Mouse (Mus musculus) bone marrow macrophage, adult 2 months (primary cell): Measurements from ENCODE around the gene Pim3. TPM values are rescaled to one million over a fixed set of nuclear protein-coding genes. Genes with fewer than 3 reads are reported as not detected.

Experiments
- H3K27ac ChIP-seq: 2 replicates; pipeline ENCODE4 v1.5.1; 2012; ENCODE audit warnings: low read depth, low read length; ENCODE audit not compliant: insufficient read depth
- H3K4me1 ChIP-seq: 2 replicates; pipeline ENCODE4 v1.6.1; 2012; ENCODE audit warnings: low read length; ENCODE audit not compliant: control insufficient read depth, insufficient read depth
- H3K4me3 ChIP-seq: 2 replicates; pipeline ENCODE4 v1.5.1; 2012; ENCODE audit warnings: mild to moderate bottlenecking, low read length, moderate library complexity; ENCODE audit not compliant: insufficient read depth
- CTCF ChIP-seq: IDR thresholded peaks from 2 replicates; pipeline ENCODE4 v1.5.1; 2012; ENCODE audit warnings: low read depth, mild to moderate bottlenecking, low read length, moderate library complexity
- POLR2A ChIP-seq: IDR thresholded peaks from 2 replicates; pipeline ENCODE4 v1.6.1; 2012; ENCODE audit warnings: mild to moderate bottlenecking, low read depth, low read length, borderline replicate concordance
- polyA plus RNA-seq: library from polyadenylated mRNA; stranded (reverse); fragments of >200 nt; gene quantifications from 2 replicates; pipeline ENCODE4 v1.2.4, GENCODE M21; 2012; ENCODE audit not compliant: missing spikeins, insufficient read depth, insufficient read length

Pim3 gene
- polyA plus RNA-seq, 1 experiment, result 9.9 TPM

GRCm38 (mm10) chr15:88876155-88877020 lies 14.4 kb downstream of the Pim3 start:
- TF ChIP-seq POLR2A (no peak), CTCF (peak; percentile 79)

GRCm38 (mm10) chr15:88877021-88877400 lies 15.0 kb downstream of the Pim3 start:
- TF ChIP-seq POLR2A (no peak), CTCF (no peak)
- Histone ChIP-seq H3K4me3 (no peak overlapping the region), H3K4me1 (peaks cover 6% of the 10 kb centered on the region), H3K27ac (no peak overlapping the region)

More at GRCm38 (mm10) chr15:88876155-88877020, 14.4 kb downstream of the Pim3 start:
- Histone ChIP-seq H3K4me3 (no peak overlapping the region), H3K27ac (no peak overlapping the region), H3K4me1 (peaks cover 6% of the 10 kb centered on the region)

- Histone ChIP-seq H3K4me3 (no peak overlapping the region), H3K4me1 (no peaks in the 10 kb centered on the region; the same call in 1 of the 2 replicates), H3K27ac (no peak overlapping the region)
- TF ChIP-seq POLR2A, result no peak
- no peak for TF ChIP-seq CTCF
Measured at GRCm38 (mm10) chr15:88881253-88882044, 19.5 kb downstream of the Pim3 start.

- TF ChIP-seq CTCF (no peak), POLR2A (no peak)
- no peaks in the 10 kb centered on the region for H3K4me1 ChIP-seq
- H3K4me3 ChIP-seq, result no peak overlapping the region
- no peak overlapping the region for H3K27ac ChIP-seq
Measured at GRCm38 (mm10) chr15:88882851-88883250, 20.9 kb downstream of the Pim3 start.

GRCm38 (mm10) chr15:88883342-88883741 lies 21.4 kb downstream of the Pim3 start:
- Histone ChIP-seq H3K27ac (no peak overlapping the region), H3K4me1 (no peaks in the 10 kb centered on the region), H3K4me3 (no peak overlapping the region)
- TF ChIP-seq POLR2A (no peak), CTCF (no peak)

- H3K4me3 ChIP-seq, result no peak overlapping the region
- TF ChIP-seq CTCF (no peak), POLR2A (no peak)
- H3K4me1 ChIP-seq, result no peaks in the 10 kb centered on the region
- H3K27ac ChIP-seq, result no peak overlapping the region
Measured at GRCm38 (mm10) chr15:88885376-88885775, 23.4 kb downstream of the Pim3 start.

GRCm38 (mm10) chr15:88889032-88889431 lies 27.0 kb downstream of the Pim3 start:
- TF ChIP-seq POLR2A (no peak), CTCF (no peak)
- no peak overlapping the region for H3K27ac ChIP-seq
- H3K4me1 ChIP-seq, result peaks cover 4% of the 10 kb centered on the region; the same call in 1 of the 2 replicates
- H3K4me3 ChIP-seq, result no peak overlapping the region

- H3K27ac ChIP-seq, result no peak overlapping the region
- H3K4me3 ChIP-seq, result no peak overlapping the region
- peaks cover 4% of the 10 kb centered on the region; the same call in 1 of the 2 replicates for H3K4me1 ChIP-seq
- TF ChIP-seq CTCF (no peak), POLR2A (no peak)
Measured at GRCm38 (mm10) chr15:88889994-88890393, 28.0 kb downstream of the Pim3 start.

GRCm38 (mm10) chr15:88890751-88891675 lies 29.0 kb downstream of the Pim3 start:
- TF ChIP-seq CTCF, result no peak
- no peak for TF ChIP-seq POLR2A
- no peak overlapping the region for H3K27ac ChIP-seq
- peaks cover 4% of the 10 kb centered on the region; the same call in 1 of the 2 replicates for H3K4me1 ChIP-seq
- peak overlapping the region; percentile 65 for H3K4me3 ChIP-seq
